Mouse (Mus musculus) limb, embryonic 10.5 days (tissue): ENCODE data around the gene Ovol1. TPM values are rescaled to one million over a fixed set of nuclear protein-coding genes. Genes with fewer than 3 reads are reported as not detected.

Source experiments
- DNase-seq: peaks from one replicate; pipeline ENCODE4 v3.0.0-alpha.2; 2017; ENCODE audit warnings: low spot score
- H3K27ac ChIP-seq: fragments of 300-500 bp; sonication (generic); 2 replicates; pipeline ENCODE4 v1.5.1; 2016; ENCODE audit warnings: mild to moderate bottlenecking
- H3K27me3 ChIP-seq: fragments of 300-500 bp; sonication (generic); 2 replicates; pipeline ENCODE4 v1.6.1; 2016; ENCODE audit warnings: low read depth, mild to moderate bottlenecking; ENCODE audit not compliant: poor library complexity, severe bottlenecking
- H3K36me3 ChIP-seq: fragments of 300-500 bp; sonication (generic); 2 replicates; pipeline ENCODE4 v1.6.1; 2016; ENCODE audit warnings: mild to moderate bottlenecking, moderate library complexity
- H3K4me1 ChIP-seq: fragments of 300-500 bp; sonication (generic); 2 replicates; pipeline ENCODE4 v1.6.1; 2016
- H3K4me3 ChIP-seq: fragments of 300-500 bp; sonication (generic); 2 replicates; pipeline ENCODE4 v1.5.1; 2016; ENCODE audit warnings: mild to moderate bottlenecking, moderate library complexity
- H3K9me3 ChIP-seq: fragments of 300-500 bp; sonication (generic); replicated peaks from 2 replicates; pipeline ENCODE4 v1.6.1; 2016; ENCODE audit warnings: mild to moderate bottlenecking
- WGBS: fragments of 180-500 bp; shearing (Covaris S2); methylation state at CpG from one replicate; pipeline ENCODE4 v1.1.7; 2016; 5-methylcytosine and 5-hydroxymethylcytosine counted together
- polyA plus RNA-seq: library from polyadenylated mRNA; unstranded; fragments of >200 nt; fragmentation: Nextera tagmentation; extraction: Ambion mirVana; gene quantifications from 2 replicates; pipeline ENCODE4 v1.2.1, GENCODE M21; 2016

Ovol1 gene
- polyA plus RNA-seq: 0.74 and 0.86 TPM in 2 replicates

DNA sequence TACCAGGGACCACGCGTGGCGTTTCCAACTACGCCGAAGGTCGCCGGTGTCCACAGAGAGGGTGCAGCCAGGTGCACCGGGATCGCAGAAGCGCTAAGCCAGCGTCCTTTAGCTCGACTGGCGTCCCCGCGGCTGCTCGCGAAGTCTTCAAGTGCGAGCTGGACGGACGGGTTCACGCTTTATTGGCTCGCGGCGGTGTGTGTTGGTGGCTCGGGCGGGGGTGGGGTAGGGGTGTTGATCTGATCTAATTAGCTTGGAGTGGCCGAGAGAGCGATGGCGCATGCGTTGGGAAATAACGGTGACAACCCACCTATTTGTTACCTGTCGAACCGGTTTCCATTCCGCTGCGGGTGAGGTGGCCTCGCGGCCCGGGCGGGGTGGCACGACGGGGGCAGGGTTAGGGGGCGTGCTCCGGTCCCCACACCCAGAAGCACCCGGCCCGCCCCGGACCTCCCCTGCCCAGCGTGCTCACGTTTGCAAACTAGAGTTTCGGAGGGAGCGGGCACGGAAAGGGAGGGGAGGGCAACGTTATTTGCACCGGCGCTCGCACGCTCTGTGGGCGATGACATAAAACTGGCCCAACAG, at the start of gene Ovol1:
TSS of gene Ovol1 (minus strand) at position 190 of the 585 bp plus-strand sequence.
- WGBS: 1% methylated on average over 57 of the region's 57 CpGs
- DNase-seq: peak; percentile 68
- Histone ChIP-seq H3K27me3 (peaks cover 99% of the 10 kb centered on the region), H3K4me3 (peak within 1 kb of the TSS; percentile 51), H3K36me3 (no peaks in the 10 kb centered on the region), H3K9me3 (no peaks in the 10 kb centered on the region), H3K4me1 (peaks cover 27% of the 10 kb centered on the region), H3K27ac (peak within 1 kb of the TSS; percentile 14; the same call in 1 of the 2 replicates)

DNA sequence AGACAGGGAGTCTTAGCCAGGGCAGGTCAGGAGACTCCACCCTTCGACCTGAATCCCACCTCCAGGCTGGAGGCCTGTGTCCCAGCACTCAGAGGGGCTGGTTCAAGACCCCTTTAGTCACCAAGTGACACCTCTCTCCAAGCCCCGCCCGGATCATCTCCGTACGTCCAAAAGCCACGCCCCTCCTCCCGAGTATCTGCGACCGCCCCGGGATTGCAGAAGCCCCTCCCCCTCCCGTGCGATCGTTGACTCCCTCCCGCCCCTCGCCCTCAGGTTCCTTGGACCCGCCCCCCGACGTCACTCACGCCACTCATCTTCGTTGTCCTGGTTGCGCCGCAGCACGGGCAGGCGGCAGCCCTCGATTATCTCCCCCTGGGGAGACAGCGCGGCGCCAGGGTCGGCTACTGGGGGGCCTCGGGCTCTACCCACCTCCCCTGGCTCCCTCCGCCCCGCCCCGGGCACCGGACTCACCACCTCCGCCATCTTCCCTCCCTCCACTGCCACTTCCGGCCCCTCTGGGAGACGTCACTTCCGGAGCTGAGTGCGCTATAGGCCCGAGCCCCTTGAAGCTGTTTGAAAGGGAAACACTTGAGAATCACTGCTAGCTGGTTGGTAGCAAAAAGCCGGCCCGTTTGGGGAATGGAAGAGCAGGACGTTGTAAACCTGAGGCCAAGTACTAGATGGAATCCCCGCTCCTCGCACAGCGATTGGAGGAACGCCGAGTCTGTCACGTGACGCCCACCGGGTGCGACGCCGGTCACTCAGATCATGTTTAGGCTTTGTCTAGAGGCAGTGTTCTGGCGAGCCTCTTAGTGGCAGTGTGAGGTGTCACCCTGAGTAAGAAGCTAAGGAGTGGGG, 49.3 kb upstream of the Ovol1 start, which contains the start of gene Kat5:
TSS of gene Kat5 (minus strand) at position 691 of the 858 bp plus-strand sequence.
- WGBS: 1% methylated on average over 55 of the region's 55 CpGs
- H3K27me3 ChIP-seq: no peaks in the 10 kb centered on the region
- peak; percentile 98 for DNase-seq
- H3K9me3 ChIP-seq: no peaks in the 10 kb centered on the region
- H3K4me1 ChIP-seq: peaks cover 21% of the 10 kb centered on the region
- H3K27ac ChIP-seq: peak within 1 kb of the TSS; percentile 99
- peak within 1 kb of the TSS; percentile 72 for H3K4me3 ChIP-seq
- H3K36me3 ChIP-seq: peaks cover 44% of the 10 kb centered on the region

DNA sequence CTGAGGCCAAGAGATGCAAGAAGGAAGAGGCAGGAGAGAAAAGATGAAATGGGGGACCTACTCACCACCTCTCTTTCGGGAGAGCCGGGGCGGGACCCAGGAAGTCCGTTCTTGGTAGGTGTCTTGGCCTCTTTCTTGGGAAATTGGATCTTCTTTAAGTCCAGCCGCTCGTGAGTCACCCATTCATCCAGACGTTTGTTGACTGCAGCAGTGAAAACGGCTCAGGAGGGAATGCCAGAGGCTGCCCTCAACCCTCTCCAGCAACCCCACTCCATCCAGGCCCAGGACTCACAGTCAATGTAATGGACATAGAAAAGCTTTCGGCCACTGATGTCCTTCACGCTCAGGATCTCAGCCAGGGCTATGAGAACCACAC, 48.7 kb upstream of the Ovol1 start:
- no peak for DNase-seq
- no peaks in the 10 kb centered on the region for H3K9me3 ChIP-seq
- peak overlapping the region; percentile 72 for H3K4me3 ChIP-seq
- H3K4me1 ChIP-seq: peaks cover 21% of the 10 kb centered on the region
- H3K27ac ChIP-seq: peak overlapping the region; percentile 99
- peaks cover 50% of the 10 kb centered on the region for H3K36me3 ChIP-seq
- WGBS: 70% methylated on average over 10 of the region's 10 CpGs
- no peaks in the 10 kb centered on the region for H3K27me3 ChIP-seq

DNA sequence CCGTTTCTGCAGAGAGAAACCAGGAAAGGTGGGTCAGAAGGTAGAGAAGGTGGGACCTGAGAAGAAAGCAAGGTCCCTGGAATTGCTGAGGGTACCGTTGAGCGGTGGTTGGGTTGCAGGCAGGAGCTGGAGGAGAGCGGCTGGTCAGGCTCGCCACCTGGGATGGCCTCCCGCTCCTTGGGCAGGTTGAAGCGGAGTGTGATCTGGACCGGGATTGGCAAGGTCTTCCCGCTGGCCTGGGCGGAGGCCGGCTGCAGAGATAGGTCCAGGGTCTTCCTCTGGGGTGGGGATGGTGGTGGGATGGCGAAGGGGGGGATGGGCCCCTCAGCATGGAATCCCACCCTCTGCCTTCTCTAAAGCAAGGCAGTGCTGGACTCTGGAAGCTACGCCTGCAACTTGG, 48.3 kb upstream of the Ovol1 start:
- Histone ChIP-seq H3K27me3 (no peaks in the 10 kb centered on the region), H3K9me3 (no peaks in the 10 kb centered on the region), H3K4me3 (peak overlapping the region; percentile 72), H3K4me1 (peaks cover 21% of the 10 kb centered on the region), H3K27ac (peak overlapping the region; percentile 99), H3K36me3 (peaks cover 54% of the 10 kb centered on the region)
- 93% methylated on average over 13 of the region's 13 CpGs for WGBS
- no peak for DNase-seq

DNA sequence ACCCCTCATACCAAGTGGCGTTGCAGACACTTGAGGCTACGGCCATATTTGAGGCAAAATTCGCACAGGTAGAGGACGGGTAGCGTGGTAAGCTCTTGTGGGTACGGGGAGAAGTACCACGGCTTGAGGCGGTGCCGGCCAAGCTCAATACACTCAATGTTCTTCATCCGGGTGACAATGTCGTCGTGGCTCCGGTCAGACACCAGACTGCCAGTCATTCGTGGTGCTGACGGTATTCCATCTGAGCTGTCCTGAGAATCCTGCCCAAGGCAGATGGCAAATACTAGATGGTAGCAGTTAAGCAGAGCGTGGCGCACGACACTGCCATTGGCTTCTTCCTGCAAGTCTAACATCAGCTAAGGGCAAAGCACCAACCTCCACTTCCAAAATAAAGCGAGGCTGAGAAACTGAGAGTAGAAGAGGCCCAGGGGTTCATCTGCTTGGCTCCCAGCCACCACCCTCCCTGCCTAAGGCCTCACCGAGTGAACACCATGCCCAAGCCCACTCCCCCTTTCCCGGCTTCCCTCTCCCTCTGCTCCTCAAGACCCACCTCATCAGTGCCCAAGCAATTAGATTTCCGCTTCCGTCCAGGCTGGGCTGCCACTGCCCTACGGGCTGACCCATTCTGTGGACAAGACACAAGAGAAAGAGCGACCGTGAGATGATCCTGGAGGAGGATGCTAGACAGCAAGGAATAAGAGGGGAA, 47.4 kb upstream of the Ovol1 start:
- no peaks in the 10 kb centered on the region for H3K27me3 ChIP-seq
- DNase-seq: no peak
- peaks cover 29% of the 10 kb centered on the region for H3K4me1 ChIP-seq
- H3K9me3 ChIP-seq: no peaks in the 10 kb centered on the region
- H3K27ac ChIP-seq: no peak overlapping the region
- no peak overlapping the region for H3K4me3 ChIP-seq
- H3K36me3 ChIP-seq: peaks cover 63% of the 10 kb centered on the region
- 96% methylated on average over 26 of the region's 26 CpGs for WGBS

DNA sequence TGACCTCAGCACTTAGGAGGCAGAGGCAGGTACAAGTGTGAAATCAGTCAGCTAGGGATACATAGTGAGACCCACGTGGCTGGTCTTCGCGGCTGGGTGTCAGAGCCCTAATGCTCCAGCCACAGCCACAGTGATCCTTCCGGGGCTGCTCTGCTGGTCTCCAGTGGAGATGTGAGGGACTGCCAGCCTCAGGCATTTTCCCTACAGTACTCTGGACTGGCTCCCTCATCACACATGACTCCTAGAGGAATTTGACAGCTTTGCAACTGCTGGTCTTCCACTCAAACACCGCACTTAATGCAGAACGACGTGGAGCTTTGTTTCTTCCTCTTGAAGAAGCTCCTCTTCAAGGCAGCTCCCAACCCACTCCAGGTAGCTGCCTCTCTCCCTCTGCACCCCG, 45.8 kb upstream of the Ovol1 start:
- DNase-seq: no peak
- Histone ChIP-seq H3K4me1 (peaks cover 40% of the 10 kb centered on the region), H3K4me3 (no peak overlapping the region), H3K9me3 (no peaks in the 10 kb centered on the region), H3K27ac (no peak overlapping the region), H3K27me3 (no peaks in the 10 kb centered on the region), H3K36me3 (peaks cover 68% of the 10 kb centered on the region)
- 91% methylated on average over 8 of the region's 8 CpGs for WGBS

DNA sequence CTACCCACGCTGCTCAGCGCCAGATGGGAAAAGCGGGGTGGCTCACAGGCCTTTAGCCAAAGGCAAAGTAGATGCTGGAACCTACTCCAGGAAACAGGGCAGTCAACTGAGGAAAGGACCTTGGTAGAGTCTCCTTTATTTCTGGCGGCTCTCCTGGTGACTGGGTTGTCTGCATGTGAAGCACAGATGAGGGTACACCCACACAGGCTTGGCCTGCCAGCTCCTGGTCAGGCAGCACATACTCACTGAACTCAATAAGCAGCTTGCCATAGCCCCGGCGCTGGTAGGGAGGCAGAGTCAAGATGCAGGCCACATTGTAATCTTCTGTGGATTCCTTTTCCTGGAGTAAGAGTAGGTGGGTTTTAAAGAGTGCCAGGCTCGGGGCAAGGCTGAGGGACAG, 44.7 kb upstream of the Ovol1 start:
- peaks cover 68% of the 10 kb centered on the region for H3K36me3 ChIP-seq
- H3K27ac ChIP-seq: no peak overlapping the region
- H3K4me1 ChIP-seq: peaks cover 33% of the 10 kb centered on the region
- DNase-seq: no peak
- H3K9me3 ChIP-seq: no peaks in the 10 kb centered on the region
- H3K27me3 ChIP-seq: no peaks in the 10 kb centered on the region
- no peak overlapping the region for H3K4me3 ChIP-seq
- 95% methylated on average over 7 of the region's 7 CpGs for WGBS

DNA sequence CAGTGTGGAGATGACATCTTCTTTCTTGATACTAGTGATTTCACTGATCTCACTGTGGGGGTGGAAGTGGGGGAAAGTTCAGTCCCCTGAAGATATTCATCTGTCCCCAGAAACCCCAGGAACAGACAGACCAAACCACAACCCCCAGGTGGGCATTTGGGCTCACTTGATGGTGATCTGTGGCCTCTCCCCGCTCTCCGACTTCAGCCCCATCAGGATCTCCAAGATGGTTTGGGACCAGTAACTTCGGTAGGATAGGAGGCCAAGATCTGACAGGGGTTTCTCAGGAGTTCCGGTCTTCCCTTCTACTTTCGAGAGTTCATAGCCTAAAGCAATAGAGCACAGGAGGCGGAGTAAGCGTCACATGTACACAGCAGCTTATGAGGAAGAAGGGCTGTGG, 43.2 kb upstream of the Ovol1 start:
- DNase-seq: no peak
- peaks cover 23% of the 10 kb centered on the region for H3K4me1 ChIP-seq
- H3K27ac ChIP-seq: no peak overlapping the region
- no peaks in the 10 kb centered on the region for H3K9me3 ChIP-seq
- H3K36me3 ChIP-seq: peaks cover 63% of the 10 kb centered on the region
- H3K27me3 ChIP-seq: no peaks in the 10 kb centered on the region
- WGBS: 90% methylated on average over 7 of the region's 7 CpGs
- peak overlapping the region; percentile 88; the same call in 1 of the 2 replicates for H3K4me3 ChIP-seq

DNA sequence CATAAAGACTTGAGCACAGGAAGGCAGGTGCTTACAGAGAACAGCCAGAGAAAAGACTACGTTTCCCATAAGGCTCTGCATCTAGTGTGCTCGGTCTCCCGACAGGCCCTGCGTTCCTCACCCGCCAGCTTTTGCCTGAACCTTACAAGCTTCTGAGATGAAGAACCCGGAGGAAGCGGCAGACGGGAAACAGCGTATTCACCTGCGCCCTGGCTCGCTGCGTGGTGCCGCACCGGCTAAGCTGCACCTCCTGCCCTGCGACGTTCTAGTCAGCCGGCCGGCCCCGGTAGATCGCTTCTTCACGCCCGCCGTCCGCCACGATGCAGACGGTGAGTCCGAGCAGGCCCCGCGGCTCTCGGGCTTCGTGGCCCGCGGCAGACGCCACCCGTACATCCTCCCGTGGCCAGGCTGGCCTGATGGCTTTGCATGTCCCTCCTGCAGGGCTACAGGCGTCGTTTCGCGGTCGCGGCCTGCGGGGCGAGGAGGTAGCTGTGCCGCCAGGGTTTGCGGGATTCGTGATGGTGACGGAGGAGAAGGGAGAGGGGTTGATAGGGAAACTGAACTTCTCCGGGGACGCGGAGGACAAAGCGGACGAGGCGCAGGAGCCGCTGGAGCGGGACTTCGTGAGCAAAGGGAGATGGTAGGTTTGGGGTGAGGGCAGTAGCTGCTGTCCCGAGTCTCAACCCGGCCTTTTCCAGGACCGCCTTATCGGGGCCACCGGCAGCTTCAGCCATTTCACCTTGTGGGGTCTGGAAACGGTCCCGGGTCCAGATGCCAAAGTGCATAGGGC, 41.5 kb upstream of the Ovol1 start, which contains the start of gene Rnaseh2c:
TSS of gene Rnaseh2c (plus strand) at position 122 of the 790 bp plus-strand sequence.
- peaks cover 46% of the 10 kb centered on the region for H3K36me3 ChIP-seq
- no peaks in the 10 kb centered on the region for H3K27me3 ChIP-seq
- under 1% methylated on average over 64 of the region's 64 CpGs for WGBS
- no peaks in the 10 kb centered on the region for H3K9me3 ChIP-seq
- peak; percentile 78 for DNase-seq
- peaks cover 19% of the 10 kb centered on the region for H3K4me1 ChIP-seq
- peak within 1 kb of the TSS; percentile 90 for H3K27ac ChIP-seq
- peak within 1 kb of the TSS; percentile 88 for H3K4me3 ChIP-seq

DNA sequence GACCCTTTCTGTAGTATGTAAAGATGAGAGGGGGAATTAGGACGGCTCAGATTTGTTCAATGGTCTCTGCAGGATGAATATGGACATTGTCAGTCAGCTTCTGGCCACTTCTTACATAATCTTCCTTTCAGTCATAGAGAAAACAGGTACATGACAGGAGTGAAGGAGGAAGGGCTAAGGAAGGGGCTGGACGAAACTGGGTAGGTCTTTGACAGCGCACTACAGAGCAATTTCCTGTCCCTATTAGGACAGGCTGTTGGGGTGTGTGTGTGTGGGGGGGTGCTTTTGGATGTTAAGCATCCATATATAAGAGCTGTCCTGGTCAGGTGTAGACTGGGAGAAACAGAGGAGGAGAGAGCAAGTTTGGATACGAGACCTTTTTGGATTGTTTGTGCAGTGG, 38.8 kb upstream of the Ovol1 start:
- H3K36me3 ChIP-seq: peaks cover 19% of the 10 kb centered on the region
- WGBS: 78% methylated on average over 4 of the region's 4 CpGs
- no peak for DNase-seq
- H3K4me1 ChIP-seq: peaks cover 19% of the 10 kb centered on the region
- no peak overlapping the region for H3K4me3 ChIP-seq
- H3K27ac ChIP-seq: no peak overlapping the region
- no peaks in the 10 kb centered on the region for H3K9me3 ChIP-seq
- H3K27me3 ChIP-seq: no peaks in the 10 kb centered on the region

DNA sequence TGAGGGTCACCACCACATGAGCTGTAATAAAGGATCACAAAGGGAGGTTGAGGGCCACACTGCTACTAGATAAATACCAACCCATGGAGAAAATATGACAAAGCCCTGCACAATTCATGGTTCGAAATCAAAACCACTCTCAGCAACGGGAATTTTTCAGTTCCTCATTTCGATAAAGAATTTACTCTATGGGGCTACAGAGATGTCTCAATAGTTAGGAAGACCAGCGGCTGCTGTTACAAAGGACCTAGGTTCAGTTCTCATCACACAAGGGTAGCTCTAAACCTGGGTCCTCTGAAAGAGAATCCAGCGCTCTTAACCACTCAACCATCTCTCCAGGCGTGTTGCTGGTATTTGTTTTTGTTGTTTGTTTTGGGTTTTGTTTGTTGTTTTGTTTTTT, 31.4 kb upstream of the Ovol1 start:
- Histone ChIP-seq H3K27ac (no peak overlapping the region), H3K36me3 (no peaks in the 10 kb centered on the region), H3K4me3 (no peak overlapping the region), H3K4me1 (no peaks in the 10 kb centered on the region), H3K27me3 (no peaks in the 10 kb centered on the region), H3K9me3 (no peaks in the 10 kb centered on the region)
- WGBS: 89% methylated on average over 6 of the region's 6 CpGs
- DNase-seq: no peak

DNA sequence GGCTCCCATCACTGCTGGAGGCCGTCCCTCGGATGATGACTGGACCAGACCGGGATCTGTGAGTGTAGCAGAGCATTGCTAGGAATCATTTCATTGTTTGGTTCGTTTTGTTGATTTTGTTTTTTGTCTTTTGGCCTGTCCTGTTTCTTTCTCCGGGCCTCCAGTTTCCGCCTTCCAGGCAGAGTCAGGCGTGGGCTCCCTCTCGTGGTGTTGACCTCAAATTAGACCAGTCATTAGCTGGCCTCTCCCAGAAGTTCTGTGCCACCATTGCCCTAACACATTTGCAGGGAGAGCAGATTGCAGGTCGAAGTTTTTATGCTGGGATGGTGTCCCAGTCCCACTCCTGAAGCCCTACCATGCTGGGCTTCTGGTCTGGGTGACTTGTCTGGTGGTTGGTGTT, 28.7 kb upstream of the Ovol1 start:
- Histone ChIP-seq H3K4me1 (no peaks in the 10 kb centered on the region), H3K4me3 (no peak overlapping the region), H3K27me3 (no peaks in the 10 kb centered on the region), H3K36me3 (no peaks in the 10 kb centered on the region), H3K27ac (no peak overlapping the region), H3K9me3 (no peaks in the 10 kb centered on the region)
- no peak for DNase-seq
- 79% methylated on average over 9 of the region's 9 CpGs for WGBS
